Mouse (Mus musculus): ENCODE measurements at regions not wholly inside any gene's neighbourhood (a gene's known extent, or its start where the extent isn't known, plus 50 kb on each side); places are given as distances from the start of the nearest gene placed in this dataset.

DNA sequence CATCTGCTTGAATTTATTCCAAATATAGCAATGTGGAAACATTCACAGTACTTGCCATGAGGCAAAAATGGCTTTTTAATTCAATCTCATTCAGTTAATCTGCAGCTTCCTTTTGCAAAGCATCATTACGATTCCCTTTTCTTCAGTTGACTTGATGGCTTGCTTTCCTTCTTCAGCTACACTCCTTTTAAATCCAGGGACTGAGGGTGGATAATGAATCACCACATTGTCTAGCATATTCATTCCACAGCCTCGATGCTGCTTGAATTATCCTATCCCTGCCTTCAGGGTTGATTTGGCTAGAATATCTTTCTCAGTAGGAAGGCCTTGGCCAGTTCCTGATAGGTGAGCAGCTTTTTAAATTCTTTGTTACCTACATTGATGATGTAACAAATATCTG is 128.4 kb downstream of the Trib2 start:
- no peak for TF ChIP-seq CTCF (IDR thresholded peaks at IDR 0.05; ENCODE audit: borderline replicate concordance, control insufficient read depth, extremely low read depth, insufficient read depth, low read length, poor library complexity)
- TF ChIP-seq POLR2A (IDR thresholded peaks at IDR 0.05; ENCODE audit: control insufficient read depth, extremely low read depth, insufficient read depth, low read length, poor library complexity): no peak
